Mouse (Mus musculus): ENCODE measurements at regions not wholly inside any gene's neighbourhood (a gene's known extent, or its start where the extent isn't known, plus 50 kb on each side); places are given as distances from the start of the nearest gene placed in this dataset.

GRCm38 (mm10) chr12:39797843-39798242, 240.0 kb downstream of the Arl4a start:
- no peak for ATAC-seq (ENCODE audit: low read depth)
- WGBS (ENCODE audit: insufficient replicate concordance), result 89% methylated on average over 2 of the region's 2 CpGs

GRCm38 (mm10) chr12:39796939-39797338, 240.9 kb downstream of the Arl4a start:
- Histone ChIP-seq H3K4me3 (ENCODE audit: low read depth, low read length) (no peak overlapping the region), H3K27me3 (ENCODE audit: control insufficient read depth, insufficient read depth, low read depth, low read length) (no peaks in the 10 kb centered on the region), H3K9ac (ENCODE audit: low read depth, low read length) (no peak overlapping the region), H3K27ac (ENCODE audit: low read length) (no peak overlapping the region), H3K36me3 (ENCODE audit: control insufficient read depth, insufficient read depth) (no peaks in the 10 kb centered on the region), H3K9me3 (replicated peaks; ENCODE audit: control insufficient read depth, low read length) (no peaks in the 10 kb centered on the region), H3K4me2 (ENCODE audit: low read depth, low read length) (no peak overlapping the region), H3K4me1 (ENCODE audit: control insufficient read depth, low read depth, low read length) (no peaks in the 10 kb centered on the region)
- WGBS (ENCODE audit: insufficient replicate concordance), result 62% methylated on average over 3 of the region's 3 CpGs
- ATAC-seq (ENCODE audit: low read depth), result no peak

More at GRCm38 (mm10) chr12:39797843-39798242, 240.0 kb downstream of the Arl4a start:
- Histone ChIP-seq H3K36me3 (ENCODE audit: control insufficient read depth, insufficient read depth) (no peaks in the 10 kb centered on the region), H3K4me2 (ENCODE audit: low read depth, low read length) (no peak overlapping the region), H3K4me3 (ENCODE audit: low read depth, low read length) (no peak overlapping the region), H3K9me3 (replicated peaks; ENCODE audit: control insufficient read depth, low read length) (no peaks in the 10 kb centered on the region), H3K27ac (ENCODE audit: low read length) (no peak overlapping the region), H3K27me3 (ENCODE audit: control insufficient read depth, insufficient read depth, low read depth, low read length) (no peaks in the 10 kb centered on the region), H3K9ac (ENCODE audit: low read depth, low read length) (no peak overlapping the region), H3K4me1 (ENCODE audit: control insufficient read depth, low read depth, low read length) (no peaks in the 10 kb centered on the region)

GRCm38 (mm10) chr12:39785026-39785425, 252.8 kb downstream of the Arl4a start:
- Histone ChIP-seq H3K9me3 (replicated peaks; ENCODE audit: control insufficient read depth, low read length) (no peaks in the 10 kb centered on the region), H3K36me3 (ENCODE audit: control insufficient read depth, insufficient read depth) (no peaks in the 10 kb centered on the region), H3K4me1 (ENCODE audit: control insufficient read depth, low read depth, low read length) (no peaks in the 10 kb centered on the region), H3K27ac (ENCODE audit: low read length) (no peak overlapping the region), H3K9ac (ENCODE audit: low read depth, low read length) (no peak overlapping the region), H3K4me3 (ENCODE audit: low read depth, low read length) (no peak overlapping the region), H3K4me2 (ENCODE audit: low read depth, low read length) (no peak overlapping the region), H3K27me3 (ENCODE audit: control insufficient read depth, insufficient read depth, low read depth, low read length) (no peaks in the 10 kb centered on the region)
- no peak for ATAC-seq (ENCODE audit: low read depth)
- WGBS (ENCODE audit: insufficient replicate concordance), result 64% methylated on average over 3 of the region's 3 CpGs

- Histone ChIP-seq H3K9me3 (replicated peaks; ENCODE audit: control insufficient read depth, low read length) (no peaks in the 10 kb centered on the region), H3K4me3 (ENCODE audit: low read depth, low read length) (no peak overlapping the region), H3K9ac (ENCODE audit: low read depth, low read length) (no peak overlapping the region), H3K27me3 (ENCODE audit: control insufficient read depth, insufficient read depth, low read depth, low read length) (no peaks in the 10 kb centered on the region), H3K36me3 (ENCODE audit: control insufficient read depth, insufficient read depth) (no peaks in the 10 kb centered on the region), H3K4me1 (ENCODE audit: control insufficient read depth, low read depth, low read length) (no peaks in the 10 kb centered on the region), H3K27ac (ENCODE audit: low read length) (no peak overlapping the region), H3K4me2 (ENCODE audit: low read depth, low read length) (no peak overlapping the region)
- ATAC-seq (ENCODE audit: low read depth), result no peak
- 58% methylated on average over 3 of the region's 3 CpGs for WGBS (ENCODE audit: insufficient replicate concordance)
Observed at GRCm38 (mm10) chr12:39784532-39784931, 253.3 kb downstream of the Arl4a start.

- Histone ChIP-seq H3K9ac (ENCODE audit: low read depth, low read length) (no peak overlapping the region), H3K9me3 (replicated peaks; ENCODE audit: control insufficient read depth, low read length) (no peaks in the 10 kb centered on the region), H3K27ac (ENCODE audit: low read length) (no peak overlapping the region), H3K4me3 (ENCODE audit: low read depth, low read length) (no peak overlapping the region), H3K27me3 (ENCODE audit: control insufficient read depth, insufficient read depth, low read depth, low read length) (no peaks in the 10 kb centered on the region), H3K36me3 (ENCODE audit: control insufficient read depth, insufficient read depth) (no peaks in the 10 kb centered on the region), H3K4me1 (ENCODE audit: control insufficient read depth, low read depth, low read length) (no peaks in the 10 kb centered on the region), H3K4me2 (ENCODE audit: low read depth, low read length) (no peak overlapping the region)
- ATAC-seq (ENCODE audit: low read depth), result no peak
- WGBS (ENCODE audit: insufficient replicate concordance), result 57% methylated on average over 3 of the region's 3 CpGs
Observed at GRCm38 (mm10) chr12:39776173-39776572, 261.7 kb downstream of the Arl4a start.

GRCm38 (mm10) chr12:39766988-39767387, 270.8 kb downstream of the Arl4a start:
- Histone ChIP-seq H3K9me3 (replicated peaks; ENCODE audit: control insufficient read depth, low read length) (no peaks in the 10 kb centered on the region), H3K4me2 (ENCODE audit: low read depth, low read length) (no peak overlapping the region), H3K4me3 (ENCODE audit: low read depth, low read length) (no peak overlapping the region), H3K36me3 (ENCODE audit: control insufficient read depth, insufficient read depth) (no peaks in the 10 kb centered on the region), H3K27me3 (ENCODE audit: control insufficient read depth, insufficient read depth, low read depth, low read length) (no peaks in the 10 kb centered on the region), H3K27ac (ENCODE audit: low read length) (no peak overlapping the region), H3K9ac (ENCODE audit: low read depth, low read length) (no peak overlapping the region), H3K4me1 (ENCODE audit: control insufficient read depth, low read depth, low read length) (no peaks in the 10 kb centered on the region)
- ATAC-seq (ENCODE audit: low read depth), result no peak
- WGBS (ENCODE audit: insufficient replicate concordance), result 74% methylated on average over 11 of the region's 11 CpGs

- no peaks in the 10 kb centered on the region for H3K27me3 ChIP-seq (ENCODE audit: control insufficient read depth, insufficient read depth, low read depth, low read length)
- WGBS (ENCODE audit: insufficient replicate concordance), result 64% methylated on average over 3 of the region's 3 CpGs
- H3K9ac ChIP-seq (ENCODE audit: low read depth, low read length), result no peak overlapping the region
- ATAC-seq (ENCODE audit: low read depth), result no peak
- H3K27ac ChIP-seq (ENCODE audit: low read length), result no peak overlapping the region
- H3K4me2 ChIP-seq (ENCODE audit: low read depth, low read length), result no peak overlapping the region
- H3K4me3 ChIP-seq (ENCODE audit: low read depth, low read length), result no peak overlapping the region
- no peaks in the 10 kb centered on the region for H3K36me3 ChIP-seq (ENCODE audit: control insufficient read depth, insufficient read depth)
- H3K9me3 ChIP-seq (replicated peaks; ENCODE audit: control insufficient read depth, low read length), result no peaks in the 10 kb centered on the region
- H3K4me1 ChIP-seq (ENCODE audit: control insufficient read depth, low read depth, low read length), result no peaks in the 10 kb centered on the region
Observed at GRCm38 (mm10) chr12:39763529-39763928, 274.3 kb downstream of the Arl4a start.

GRCm38 (mm10) chr12:39761946-39762345, 275.9 kb downstream of the Arl4a start:
- no peak overlapping the region for H3K9ac ChIP-seq (ENCODE audit: low read depth, low read length)
- no peak overlapping the region for H3K4me3 ChIP-seq (ENCODE audit: low read depth, low read length)
- H3K36me3 ChIP-seq (ENCODE audit: control insufficient read depth, insufficient read depth), result no peaks in the 10 kb centered on the region
- ATAC-seq (ENCODE audit: low read depth), result no peak
- H3K9me3 ChIP-seq (replicated peaks; ENCODE audit: control insufficient read depth, low read length), result no peaks in the 10 kb centered on the region
- H3K27me3 ChIP-seq (ENCODE audit: control insufficient read depth, insufficient read depth, low read depth, low read length), result no peaks in the 10 kb centered on the region
- H3K27ac ChIP-seq (ENCODE audit: low read length), result no peak overlapping the region
- 50% methylated on average over 5 of the region's 5 CpGs for WGBS (ENCODE audit: insufficient replicate concordance)
- H3K4me1 ChIP-seq (ENCODE audit: control insufficient read depth, low read depth, low read length), result no peaks in the 10 kb centered on the region
- no peak overlapping the region for H3K4me2 ChIP-seq (ENCODE audit: low read depth, low read length)

- Histone ChIP-seq H3K4me2 (ENCODE audit: low read depth, low read length) (no peak overlapping the region), H3K4me1 (ENCODE audit: control insufficient read depth, low read depth, low read length) (no peaks in the 10 kb centered on the region), H3K27me3 (ENCODE audit: control insufficient read depth, insufficient read depth, low read depth, low read length) (no peaks in the 10 kb centered on the region), H3K9ac (ENCODE audit: low read depth, low read length) (no peak overlapping the region), H3K4me3 (ENCODE audit: low read depth, low read length) (no peak overlapping the region), H3K27ac (ENCODE audit: low read length) (no peak overlapping the region), H3K9me3 (replicated peaks; ENCODE audit: control insufficient read depth, low read length) (no peaks in the 10 kb centered on the region), H3K36me3 (ENCODE audit: control insufficient read depth, insufficient read depth) (no peaks in the 10 kb centered on the region)
- 50% methylated on average over 1 of the region's 1 CpGs for WGBS (ENCODE audit: insufficient replicate concordance)
- ATAC-seq (ENCODE audit: low read depth), result no peak
Observed at GRCm38 (mm10) chr12:39761326-39761725, 276.5 kb downstream of the Arl4a start.

GRCm38 (mm10) chr12:39757975-39758374, 279.9 kb downstream of the Arl4a start:
- ATAC-seq (ENCODE audit: low read depth), result no peak
- no peaks in the 10 kb centered on the region for H3K4me1 ChIP-seq (ENCODE audit: control insufficient read depth, low read depth, low read length)
- no peaks in the 10 kb centered on the region for H3K27me3 ChIP-seq (ENCODE audit: control insufficient read depth, insufficient read depth, low read depth, low read length)
- H3K4me3 ChIP-seq (ENCODE audit: low read depth, low read length), result no peak overlapping the region
- no peak overlapping the region for H3K4me2 ChIP-seq (ENCODE audit: low read depth, low read length)
- no peaks in the 10 kb centered on the region for H3K36me3 ChIP-seq (ENCODE audit: control insufficient read depth, insufficient read depth)
- H3K9ac ChIP-seq (ENCODE audit: low read depth, low read length), result no peak overlapping the region
- no peaks in the 10 kb centered on the region for H3K9me3 ChIP-seq (replicated peaks; ENCODE audit: control insufficient read depth, low read length)
- no peak overlapping the region for H3K27ac ChIP-seq (ENCODE audit: low read length)

Data from liver, embryonic 16.5 days (tissue).